Mouse (Mus musculus) megakaryocyte, adult 5-6 weeks (primary cell): ENCODE data around the gene Slc25a21. TPM values are rescaled to one million over a fixed set of nuclear protein-coding genes. Genes with fewer than 3 reads are reported as not detected.
"Not testable (repeated sequence)": the region's sequence is repeated elsewhere in the genome, so short reads cannot be mapped to it uniquely, and the experiment has no call there.

ENCODE experiments used
- ATAC-seq: 2 replicates; pipeline ENCODE4 v1.8.0; 2016; ENCODE audit warnings: mild to moderate bottlenecking, inconsistent platforms; ENCODE audit not compliant: poor library complexity, severe bottlenecking
- total RNA-seq, 2 experiments: library from RNA; stranded (forward) in 1 of 2; stranded (reverse) in 1 of 2; fragments of 153-499, 151-499 nt in 1 of 2; fragments of 221-1000, 200-1000 nt in 1 of 2; gene quantifications; 2 replicates each; pipeline versions ENCODE4 v1.2.3 to v1.2.4; 2015 to 2017

Gene Slc25a21
- total RNA-seq (2015) (0.91 and 1.1 TPM in 2 replicates), total RNA-seq (2017) (1.3 and 1.8 TPM in 2 replicates)

GRCm38 (mm10) chr12:57197363-57198026 is at the start of gene Slc25a21:
Slc25a21 (minus strand) TSS chr12:57197472.
- no peak for ATAC-seq

GRCm38 (mm10) chr12:57243671-57244495 is 46.6 kb upstream of the Slc25a21 start:
- ATAC-seq, result peak; percentile 93

GRCm38 (mm10) chr12:57233386-57233785 is 36.1 kb upstream of the Slc25a21 start:
- ATAC-seq, result no peak

- peak; percentile 43 for ATAC-seq
Observed at GRCm38 (mm10) chr12:57231085-57231875, 34.0 kb upstream of the Slc25a21 start.

- peak; percentile 87 for ATAC-seq
Observed at GRCm38 (mm10) chr12:57230192-57230706, 33.0 kb upstream of the Slc25a21 start, which contains the start of the genes Prps1l3 and Mipol1. Prps1l3 (plus strand) TSS chr12:57230412. Mipol1 (plus strand) TSS chr12:57230427.

GRCm38 (mm10) chr12:57229703-57230102 is 32.4 kb upstream of the Slc25a21 start:
- ATAC-seq, result no peak

- ATAC-seq, result no peak
Observed at GRCm38 (mm10) chr12:57227776-57228175, 30.5 kb upstream of the Slc25a21 start.

GRCm38 (mm10) chr12:57226411-57226810 is 29.1 kb upstream of the Slc25a21 start:
- no peak for ATAC-seq

- ATAC-seq, result not testable (repeated sequence)
Observed at GRCm38 (mm10) chr12:57212463-57212862, 15.2 kb upstream of the Slc25a21 start.

GRCm38 (mm10) chr12:57211353-57212311 is 14.4 kb upstream of the Slc25a21 start:
- peak; percentile 88 for ATAC-seq

GRCm38 (mm10) chr12:57204276-57204851 is 7.1 kb upstream of the Slc25a21 start:
- no peak for ATAC-seq

- ATAC-seq, result no peak
Observed at GRCm38 (mm10) chr12:57201901-57202300, 4.6 kb upstream of the Slc25a21 start.

- no peak for ATAC-seq
Observed at GRCm38 (mm10) chr12:57199427-57199826, 2.2 kb upstream of the Slc25a21 start.

- no peak for ATAC-seq
Observed at GRCm38 (mm10) chr12:57198269-57198668, 997 bp upstream of the Slc25a21 start.

GRCm38 (mm10) chr12:57196608-57197362 is 487 bp downstream of the Slc25a21 start:
- peak; percentile 40 for ATAC-seq

GRCm38 (mm10) chr12:57196286-57196607 is 1.0 kb downstream of the Slc25a21 start:
- no peak for ATAC-seq

- ATAC-seq, result no peak
Observed at GRCm38 (mm10) chr12:57194609-57195008, 2.7 kb downstream of the Slc25a21 start.

- ATAC-seq, result no peak
Observed at GRCm38 (mm10) chr12:57187032-57187431, 10.2 kb downstream of the Slc25a21 start.

- no peak for ATAC-seq
Observed at GRCm38 (mm10) chr12:57186126-57186525, 11.1 kb downstream of the Slc25a21 start.
